Mouse (Mus musculus) hindbrain, embryonic 16.5 days (tissue): ENCODE data around the gene Tbc1d4. TPM values are rescaled to one million over a fixed set of nuclear protein-coding genes. Genes with fewer than 3 reads are reported as not detected.

Source experiments
- ATAC-seq: fragments of 200-750 bp; cut with Nextera tagmentation; 2 replicates; pipeline ENCODE4 v1.8.0; 2017; ENCODE audit warnings: moderate TSS enrichment, moderate library complexity
- H3K27ac ChIP-seq: fragments of 300-500 bp; sonication (generic); 2 replicates; pipeline ENCODE4 v1.5.1; 2014; ENCODE audit warnings: low read depth, mild to moderate bottlenecking, control low read depth, low read length, moderate library complexity
- H3K27me3 ChIP-seq: fragments of 300-500 bp; sonication (generic); replicated peaks from 2 replicates; pipeline ENCODE4 v1.6.1; 2014; ENCODE audit warnings: low read length; ENCODE audit not compliant: control insufficient read depth, insufficient read depth
- H3K36me3 ChIP-seq: fragments of 300-500 bp; sonication (generic); 2 replicates; pipeline ENCODE4 v1.6.1; 2014; ENCODE audit warnings: mild to moderate bottlenecking, low read length, moderate library complexity, mixed read lengths; ENCODE audit not compliant: control insufficient read depth, insufficient read depth
- H3K4me1 ChIP-seq: fragments of 300-500 bp; sonication (generic); 2 replicates; pipeline ENCODE4 v1.6.1; 2014; ENCODE audit warnings: low read depth, low read length; ENCODE audit not compliant: control insufficient read depth, insufficient read depth
- H3K4me2 ChIP-seq: fragments of 300-500 bp; sonication (generic); 2 replicates; pipeline ENCODE4 v1.6.1; 2014; ENCODE audit warnings: mild to moderate bottlenecking, low read length, control low read depth, moderate library complexity
- H3K4me3 ChIP-seq: fragments of 300-500 bp; sonication (generic); 2 replicates; pipeline ENCODE4 v1.5.1; 2014; ENCODE audit warnings: mild to moderate bottlenecking, low read length, control low read depth, moderate library complexity
- H3K9ac ChIP-seq: fragments of 300-500 bp; sonication (generic); 2 replicates; pipeline ENCODE4 v1.6.1; 2014; ENCODE audit warnings: low read depth, mild to moderate bottlenecking, control low read depth, low read length, moderate library complexity
- H3K9me3 ChIP-seq: fragments of 300-500 bp; sonication (generic); 2 replicates; pipeline ENCODE4 v1.6.1; 2014; ENCODE audit warnings: mild to moderate bottlenecking, low read length, moderate library complexity; ENCODE audit not compliant: control insufficient read depth
- WGBS: fragments of 180-500 bp; shearing (Covaris S2); extraction: QIAGEN DNeasy Blood & Tissue Kit; methylation state at CpG from one replicate; pipeline ENCODE4 v1.1.7; 2014; 5-methylcytosine and 5-hydroxymethylcytosine counted together
- polyA plus RNA-seq: library from polyadenylated mRNA; unstranded; fragments of >200 nt; fragmentation: Nextera tagmentation; extraction: Ambion mirVana; gene quantifications from 2 replicates; pipeline ENCODE4 v1.2.1, GENCODE M21; 2015

The Tbc1d4 gene
- 9.3 and 10.8 TPM in 2 replicates for polyA plus RNA-seq

GRCm38 (mm10) chr14:101608519-101609368, at the start of gene Tbc1d4:
Gene Tbc1d4, minus strand, starts transcription at chr14:101609191.
- Histone ChIP-seq H3K36me3 (no peaks in the 10 kb centered on the region), H3K27ac (peak within 1 kb of the TSS; percentile 74), H3K27me3 (no peaks in the 10 kb centered on the region), H3K9ac (peak within 1 kb of the TSS; percentile 68), H3K9me3 (no peaks in the 10 kb centered on the region), H3K4me1 (peaks cover 8% of the 10 kb centered on the region), H3K4me3 (peak within 1 kb of the TSS; percentile 60), H3K4me2 (peak within 1 kb of the TSS; percentile 76)
- ATAC-seq: peak; percentile 93
- under 1% methylated on average over 62 of the region's 62 CpGs for WGBS

- Histone ChIP-seq H3K9me3 (no peaks in the 10 kb centered on the region), H3K27ac (no peak overlapping the region), H3K36me3 (peaks cover 4% of the 10 kb centered on the region; the same call in 1 of the 2 replicates), H3K4me1 (peaks cover 6% of the 10 kb centered on the region; the same call in 1 of the 2 replicates), H3K27me3 (no peaks in the 10 kb centered on the region), H3K9ac (no peak overlapping the region), H3K4me3 (no peak overlapping the region), H3K4me2 (no peak overlapping the region)
- 86% methylated on average over 10 of the region's 10 CpGs for whole genome bisulfite sequencing
- no peak for ATAC-seq
Observed at GRCm38 (mm10) chr14:101656307-101656706, 47.3 kb upstream of the Tbc1d4 start.

- peak; percentile 21; the same call in 1 of the 2 replicates for ATAC-seq
- under 1% methylated on average over 10 of the region's 10 CpGs for WGBS
Observed at GRCm38 (mm10) chr14:101654526-101654909, 45.5 kb upstream of the Tbc1d4 start.

GRCm38 (mm10) chr14:101653581-101654525, 44.9 kb upstream of the Tbc1d4 start, which contains the start of gene Uchl3:
Gene Uchl3, plus strand, starts transcription at chr14:101653967.
- Histone ChIP-seq H3K4me2 (peak within 1 kb of the TSS; percentile 81), H3K9me3 (no peaks in the 10 kb centered on the region), H3K4me3 (peak within 1 kb of the TSS; percentile 65), H3K9ac (peak within 1 kb of the TSS; percentile 90), H3K27ac (peak within 1 kb of the TSS; percentile 78), H3K36me3 (no peaks in the 10 kb centered on the region), H3K27me3 (no peaks in the 10 kb centered on the region), H3K4me1 (peaks cover 6% of the 10 kb centered on the region; the same call in 1 of the 2 replicates)
- WGBS: under 1% methylated on average over 67 of the region's 81 CpGs
- ATAC-seq: peak; percentile 93

More at GRCm38 (mm10) chr14:101654526-101654909, 45.5 kb upstream of the Tbc1d4 start:
- H3K36me3 ChIP-seq: no peaks in the 10 kb centered on the region; the same call in 1 of the 2 replicates
- H3K27me3 ChIP-seq: no peaks in the 10 kb centered on the region
- no peaks in the 10 kb centered on the region for H3K9me3 ChIP-seq
- H3K9ac ChIP-seq: peak overlapping the region; percentile 90
- peak overlapping the region; percentile 65 for H3K4me3 ChIP-seq
- H3K27ac ChIP-seq: peak overlapping the region; percentile 78; the same call in 1 of the 2 replicates
- peak overlapping the region; percentile 81 for H3K4me2 ChIP-seq
- H3K4me1 ChIP-seq: peaks cover 6% of the 10 kb centered on the region; the same call in 1 of the 2 replicates

GRCm38 (mm10) chr14:101652571-101652970, 43.6 kb upstream of the Tbc1d4 start:
- WGBS: 89% methylated on average over 6 of the region's 6 CpGs
- Histone ChIP-seq H3K27me3 (no peaks in the 10 kb centered on the region), H3K9me3 (no peaks in the 10 kb centered on the region), H3K9ac (no peak overlapping the region), H3K4me2 (no peak overlapping the region), H3K4me1 (peaks cover 6% of the 10 kb centered on the region; the same call in 1 of the 2 replicates), H3K4me3 (no peak overlapping the region), H3K27ac (no peak overlapping the region), H3K36me3 (no peaks in the 10 kb centered on the region)
- no peak for ATAC-seq

GRCm38 (mm10) chr14:101650551-101650950, 41.6 kb upstream of the Tbc1d4 start:
- Histone ChIP-seq H3K4me3 (no peak overlapping the region), H3K27ac (no peak overlapping the region), H3K27me3 (no peaks in the 10 kb centered on the region), H3K36me3 (no peaks in the 10 kb centered on the region), H3K4me1 (peaks cover 4% of the 10 kb centered on the region; the same call in 1 of the 2 replicates), H3K4me2 (no peak overlapping the region), H3K9me3 (no peaks in the 10 kb centered on the region), H3K9ac (no peak overlapping the region)
- no peak for ATAC-seq
- WGBS: 90% methylated on average over 4 of the region's 4 CpGs

GRCm38 (mm10) chr14:101644948-101645347, 36.0 kb upstream of the Tbc1d4 start:
- no peaks in the 10 kb centered on the region for H3K36me3 ChIP-seq
- no peak overlapping the region for H3K4me3 ChIP-seq
- H3K9ac ChIP-seq: no peak overlapping the region
- 94% methylated on average over 1 of the region's 1 CpGs for WGBS
- H3K4me2 ChIP-seq: no peak overlapping the region
- H3K27me3 ChIP-seq: no peaks in the 10 kb centered on the region
- ATAC-seq: no peak
- H3K27ac ChIP-seq: no peak overlapping the region
- no peaks in the 10 kb centered on the region for H3K9me3 ChIP-seq
- no peaks in the 10 kb centered on the region for H3K4me1 ChIP-seq

- H3K9ac ChIP-seq: peak within 1 kb of the TSS; percentile 90
- H3K9me3 ChIP-seq: no peaks in the 10 kb centered on the region
- 0% methylated on average over 38 of the region's 39 CpGs for WGBS
- peak within 1 kb of the TSS; percentile 67 for H3K4me3 ChIP-seq
- H3K27ac ChIP-seq: peak within 1 kb of the TSS; percentile 90
- H3K4me1 ChIP-seq: peaks cover 4% of the 10 kb centered on the region
- peak; percentile 99 for ATAC-seq
- peak within 1 kb of the TSS; percentile 90 for H3K4me2 ChIP-seq
- no peaks in the 10 kb centered on the region for H3K27me3 ChIP-seq
- H3K36me3 ChIP-seq: peaks cover 3% of the 10 kb centered on the region; the same call in 1 of the 2 replicates
Observed at GRCm38 (mm10) chr14:101640153-101640843, 31.3 kb upstream of the Tbc1d4 start, which contains the start of gene Commd6. Gene Commd6, minus strand, starts transcription at chr14:101640686.
